Mouse (Mus musculus) heart, postnatal 10 days (tissue): ENCODE measurements around the gene Rnaset2a. TPM values are rescaled to one million over a fixed set of nuclear protein-coding genes. Genes with fewer than 3 reads are reported as not detected.

ENCODE experiments used
- total RNA-seq, 2 experiments: library from RNA; stranded (reverse); gene quantifications; 2 replicates each; pipeline ENCODE4 v1.2.3; 2021

Gene Rnaset2a
- total RNA-seq, 2 experiments from 2014 or later: 23.4 to 27.6 TPM

Other genes starting within 250 kb of the Rnaset2a start
- gene Tagap, start 222.1 kb downstream of the Rnaset2a start, total RNA-seq: 1 to 10 TPM; 2.6 to 3.0 TPM
- gene Rsph3a, start 202.5 kb downstream of the Rnaset2a start, total RNA-seq: 10 to 100 TPM; 40.8 to 42.8 TPM
- not detected for gene Gm49673, start 309 bp downstream of the Rnaset2a start, total RNA-seq
- gene Fgfr1op, start 17.4 kb upstream of the Rnaset2a start, total RNA-seq: 10 to 100 TPM; 14.6 to 15.6 TPM
- gene Ccr6, start 87.9 kb upstream of the Rnaset2a start, total RNA-seq: not detected
- 100 to 1,000 TPM; 352 to 392 TPM for gene Mpc1, start 134.8 kb upstream of the Rnaset2a start, total RNA-seq
- 10 to 100 TPM; 22.8 to 29.7 TPM for gene Sft2d1, start 163.0 kb upstream of the Rnaset2a start, total RNA-seq
- gene Prr18, start 189.4 kb upstream of the Rnaset2a start, total RNA-seq: under 1 TPM; 0.10 to 0.31 TPM
- under 1 TPM; 0.84 TPM for gene T2, start 207.9 kb upstream of the Rnaset2a start, total RNA-seq